ENCODE assay signal across 8 mouse cellular contexts in the genomic region with DNA sequence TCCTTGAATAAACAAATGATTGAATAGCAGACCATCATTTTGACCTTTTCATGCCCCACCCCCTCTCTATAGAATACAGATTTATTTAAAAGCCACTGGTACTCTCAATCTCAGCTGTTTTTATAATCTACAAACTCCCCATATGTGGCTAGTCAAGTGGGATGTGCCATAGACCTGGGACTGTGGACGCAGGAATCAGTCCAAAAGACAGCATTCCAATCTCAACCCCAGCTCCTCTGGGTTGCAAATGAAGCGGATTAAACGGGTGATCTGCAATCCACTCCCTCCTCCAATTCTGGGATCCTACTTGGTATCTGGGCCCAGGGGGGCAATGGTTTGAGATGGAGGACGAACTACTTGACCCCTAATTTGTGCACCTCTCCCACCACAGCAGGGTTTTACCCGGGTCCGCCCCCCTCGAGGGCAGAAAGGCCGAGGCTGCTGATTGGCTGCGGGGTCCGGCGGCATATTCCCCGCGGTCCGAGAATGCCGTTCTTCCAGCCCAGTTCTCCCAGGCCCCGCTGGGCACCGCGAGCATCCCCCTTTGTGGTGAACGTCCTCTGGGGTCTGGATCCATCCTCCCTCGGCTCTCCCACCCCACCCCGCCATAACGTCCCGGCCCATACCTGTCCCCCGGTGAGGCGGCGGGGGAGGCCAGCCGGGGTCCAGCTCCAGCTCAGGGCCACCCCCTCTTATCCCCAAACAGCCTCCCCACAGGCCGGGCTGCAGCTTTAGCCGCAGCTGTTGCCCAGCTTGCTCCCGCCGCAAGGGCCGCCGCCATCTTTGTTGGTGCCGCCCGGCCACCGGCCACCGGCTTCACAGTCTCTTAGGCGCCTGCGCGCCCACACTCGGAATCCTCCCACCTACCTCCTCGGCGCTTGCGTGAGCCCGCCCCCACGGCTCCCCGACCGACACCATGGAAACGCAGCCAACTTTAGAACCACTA. TPM values are rescaled to one million over a fixed set of nuclear protein-coding genes. Genes with fewer than 3 reads are reported as not detected.
DNase-seq lines count a peak whose midpoint lies in the region; ATAC-seq and TF ChIP-seq lines count a peak whose summit lies in the region.

Gene Usp21 (minus strand): TSS at position 856 of the 946 bp plus-strand sequence.

- H3K36me3 ChIP-seq in embryonic facial prominence, embryonic 14.5 days (ENCODE audit: control insufficient read depth, insufficient read depth, low read length), result peaks cover 63% of the 10 kb centered on the region
- peaks cover 59% of the 10 kb centered on the region for H3K36me3 ChIP-seq in limb, embryonic 14.5 days (ENCODE audit: control insufficient read depth, insufficient read depth, low read length)
- peaks cover 34% of the 10 kb centered on the region for H3K36me3 ChIP-seq in midbrain, postnatal 0 days (ENCODE audit: insufficient read depth, low read length)

- no peak for TF ChIP-seq CTCF in midbrain, postnatal 0 days (IDR thresholded peaks at IDR 0.05)

- peak; percentile 93 for DNase-seq in 3T3-L1 (ENCODE audit: low read depth, low spot score)
- DNase-seq in adrenal gland, postnatal 4 days (ENCODE audit: low spot score in 2 of 2), result peak; percentile 86 to 88
- DNase-seq in embryonic facial prominence, embryonic 14.5 days (ENCODE audit: low spot score), result peak; percentile 97
- peak; percentile 93 for DNase-seq in heart, adult 8-10 months (ENCODE audit: low spot score)
- DNase-seq in kidney, adult 9 months, result peak; percentile 96
- peak; percentile 93 for DNase-seq in limb, embryonic 14.5 days (ENCODE audit: low spot score)
- peak; percentile 96 for DNase-seq in midbrain, postnatal 0 days (ENCODE audit: low spot score)
- peak; percentile 89 to 93 for DNase-seq in spleen, postnatal 14 days (ENCODE audit: low spot score in 2 of 2)

- WGBS in embryonic facial prominence, embryonic 14.5 days, result 1% methylated on average over 42 of the region's 49 CpGs
- 3% methylated on average over 47 of the region's 49 CpGs for WGBS in limb, embryonic 14.5 days
- under 1% methylated on average over 45 of the region's 49 CpGs for WGBS in midbrain, postnatal 0 days

- peak within 1 kb of the TSS; percentile 87 for H3K4me3 ChIP-seq in embryonic facial prominence, embryonic 14.5 days (ENCODE audit: low read depth, low read length)
- peak within 1 kb of the TSS; percentile 92 for H3K4me3 ChIP-seq in limb, embryonic 14.5 days (replicated peaks; ENCODE audit: low read length)
- peak within 1 kb of the TSS; percentile 57 for H3K4me3 ChIP-seq in midbrain, postnatal 0 days (ENCODE audit: low read depth, low read length)

- peak; percentile 95 for ATAC-seq in embryonic facial prominence, embryonic 14.5 days (ENCODE audit: low read depth)
- peak; percentile 96 for ATAC-seq in limb, embryonic 14.5 days (ENCODE audit: low FRiP score, low read depth)
- ATAC-seq in midbrain, postnatal 0 days (ENCODE audit: low FRiP score), result peak; percentile 94

- TF ChIP-seq POLR2A in limb, embryonic 14.5 days (IDR thresholded peaks at IDR 0.05; ENCODE audit: borderline replicate concordance, extremely low read depth, insufficient read depth, insufficient read length), result peak; percentile 87

- peak within 1 kb of the TSS; percentile 83 for H3K4me2 ChIP-seq in embryonic facial prominence, embryonic 14.5 days (ENCODE audit: low read depth, low read length)
- H3K4me2 ChIP-seq in limb, embryonic 14.5 days (replicated peaks; ENCODE audit: low read depth, low read length, severe bottlenecking), result peak within 1 kb of the TSS; percentile 55
- peak within 1 kb of the TSS; percentile 53 for H3K4me2 ChIP-seq in midbrain, postnatal 0 days (ENCODE audit: low read depth, low read length, poor library complexity, severe bottlenecking)

- peaks cover 9% of the 10 kb centered on the region for H3K4me1 ChIP-seq in embryonic facial prominence, embryonic 14.5 days (ENCODE audit: control insufficient read depth, insufficient read depth, low read length)
- H3K4me1 ChIP-seq in limb, embryonic 14.5 days (ENCODE audit: control insufficient read depth, insufficient read depth, low read length), result peaks cover 11% of the 10 kb centered on the region
- peaks cover 6% of the 10 kb centered on the region; the same call in 1 of the 2 replicates for H3K4me1 ChIP-seq in midbrain, postnatal 0 days (ENCODE audit: insufficient read depth, low read length)

- peak within 1 kb of the TSS; percentile 95 for H3K9ac ChIP-seq in embryonic facial prominence, embryonic 14.5 days (ENCODE audit: low read depth, low read length)
- peak within 1 kb of the TSS; percentile 93 for H3K9ac ChIP-seq in limb, embryonic 14.5 days (ENCODE audit: low read depth, low read length, severe bottlenecking)
- peak within 1 kb of the TSS; percentile 89 for H3K9ac ChIP-seq in midbrain, postnatal 0 days (replicated peaks; ENCODE audit: low read length, poor library complexity, severe bottlenecking)

- no peaks in the 10 kb centered on the region for H3K9me3 ChIP-seq in embryonic facial prominence, embryonic 14.5 days (ENCODE audit: control insufficient read depth, low read length)
- H3K9me3 ChIP-seq in limb, embryonic 14.5 days (ENCODE audit: control insufficient read depth, low read length), result no peaks in the 10 kb centered on the region
- H3K9me3 ChIP-seq in midbrain, postnatal 0 days (ENCODE audit: low read length), result no peaks in the 10 kb centered on the region

- H3K27me3 ChIP-seq in embryonic facial prominence, embryonic 14.5 days (replicated peaks; ENCODE audit: control insufficient read depth, insufficient read depth, low read length), result no peaks in the 10 kb centered on the region
- no peaks in the 10 kb centered on the region for H3K27me3 ChIP-seq in limb, embryonic 14.5 days (ENCODE audit: control insufficient read depth, insufficient read depth, low read length)
- H3K27me3 ChIP-seq in midbrain, postnatal 0 days (ENCODE audit: insufficient read depth, low read length), result no peaks in the 10 kb centered on the region

- peak within 1 kb of the TSS; percentile 88 for H3K27ac ChIP-seq in embryonic facial prominence, embryonic 14.5 days (replicated peaks; ENCODE audit: low read depth, low read length)
- peak within 1 kb of the TSS; percentile 87 for H3K27ac ChIP-seq in limb, embryonic 14.5 days (replicated peaks; ENCODE audit: low read depth, low read length)
- H3K27ac ChIP-seq in midbrain, postnatal 0 days (ENCODE audit: low read depth, low read length), result peak within 1 kb of the TSS; percentile 91

RNA-seq across cellular contexts. Expression of gene Usp21, which starts in this region (rescaled TPM):
- 10 to 100 TPM; 51.4 to 56.0 TPM for total RNA-seq in adrenal gland, postnatal 4 days (2021)
- polyA plus RNA-seq in embryonic facial prominence, embryonic 14.5 days (2014; fragmentation: Nextera tagmentation; extraction: Ambion mirVana), result 64.2 and 74.3 TPM in 2 replicates
- 10 to 100 TPM; 18.9 to 21.1 (median 19.9) TPM for total RNA-seq in heart, adult 8-10 months (2022)
- polyA plus RNA-seq in limb, embryonic 14.5 days (2012; rRNA removed), result 104 and 128 TPM in 2 replicates
- polyA plus RNA-seq in limb, embryonic 14.5 days (2014; fragmentation: Nextera tagmentation; extraction: Ambion mirVana), result 81.2 and 96.0 TPM in 2 replicates
- 59.5 and 65.9 TPM in 2 replicates for total RNA-seq in midbrain, postnatal 0 days (2014; rRNA removed)
- 81.0 and 82.6 TPM in 2 replicates for polyA plus RNA-seq in midbrain, postnatal 0 days (2015; fragmentation: Nextera tagmentation; extraction: Ambion mirVana)

Comparison
In these comparisons a context has a peak if more than half of its experiments do, and no peak if none do; other contexts are left out.
1. Peak in every context shown above with its lines: DNase-seq, ATAC-seq, H3K4me3 ChIP-seq and H3K27ac ChIP-seq.